ENCODE assay signal across 10 mouse cellular contexts in genomic region chr1:90969347-90969784, GRCm38 (mm10). TPM values are rescaled to one million over a fixed set of nuclear protein-coding genes. Genes with fewer than 3 reads are reported as not detected.
A peak's percentile ranks its signal among the peaks of the same experiment; 100 is the strongest.
DNase-seq lines count a peak whose midpoint lies in the region; ATAC-seq and TF ChIP-seq lines count a peak whose summit lies in the region.
"Had no signal": no experiment of that assay in that cellular context is flagged by ENCODE, and none has a peak within 500 bp of the region (broad histone marks: within the 10 kb centered on the region; RNA-seq: fewer than 3 reads in every experiment).

Gene Rab17, minus strand, starts transcription at chr1:90969661.

- no peak for ATAC-seq in heart, embryonic 12.5 days (ENCODE audit: insufficient number of reproducible peaks, low FRiP score)
- no peak for ATAC-seq in hindbrain, postnatal 0 days
- ATAC-seq: forebrain, embryonic 14.5 days had no signal

- DNase-seq in heart, postnatal 10 days = no peak
- no peak for DNase-seq in gonadal fat pad, adult 2 months (ENCODE audit: low read depth)
- no peak for DNase-seq in limb, embryonic 10.5 days (ENCODE audit: low spot score)
- DNase-seq in lung, postnatal 14 days = peak; percentile 74
- DNase-seq in frontal cortex, postnatal 36 days (ENCODE audit: low spot score in 2 of 2) = no peak
- no peak for DNase-seq in hindbrain, postnatal 0 days (ENCODE audit: low spot score)
- no peak for DNase-seq in ovary, postnatal 14 days (ENCODE audit: low spot score)

- peak within 1 kb of the TSS; percentile 38 for H3K9ac ChIP-seq in heart, embryonic 12.5 days
- H3K9ac ChIP-seq in hindbrain, postnatal 0 days (replicated peaks; ENCODE audit: low read length) = no peak within 1 kb of the TSS

- H3K4me3 ChIP-seq in heart, embryonic 12.5 days = no peak within 1 kb of the TSS
- H3K4me3 ChIP-seq in limb, embryonic 10.5 days = no peak within 1 kb of the TSS
- H3K4me3 ChIP-seq in hindbrain, postnatal 0 days (ENCODE audit: low read length) = no peak within 1 kb of the TSS

- H3K4me2 ChIP-seq in heart, embryonic 12.5 days = peak within 1 kb of the TSS; percentile 17; the same call in 1 of the 2 replicates
- H3K4me2 ChIP-seq in hindbrain, postnatal 0 days (ENCODE audit: low read depth, low read length) = no peak within 1 kb of the TSS

- intact Hi-C loops in heart, postnatal 10 days (cut with DNase I) = no loop called here

- H3K9me3 ChIP-seq in heart, embryonic 12.5 days (replicated peaks) = no peaks in the 10 kb centered on the region
- H3K9me3 ChIP-seq in limb, embryonic 10.5 days (replicated peaks) = no peaks in the 10 kb centered on the region
- no peaks in the 10 kb centered on the region for H3K9me3 ChIP-seq in hindbrain, postnatal 0 days (ENCODE audit: low read length)

- H3K4me1 ChIP-seq in heart, embryonic 12.5 days (replicated peaks) = peaks cover 50% of the 10 kb centered on the region
- H3K4me1 ChIP-seq in limb, embryonic 10.5 days = peaks cover 24% of the 10 kb centered on the region
- peaks cover 8% of the 10 kb centered on the region for H3K4me1 ChIP-seq in hindbrain, postnatal 0 days (ENCODE audit: insufficient read depth, low read length)

- H3K36me3 ChIP-seq in heart, embryonic 12.5 days = no peaks in the 10 kb centered on the region
- no peaks in the 10 kb centered on the region for H3K36me3 ChIP-seq in limb, embryonic 10.5 days
- no peaks in the 10 kb centered on the region for H3K36me3 ChIP-seq in hindbrain, postnatal 0 days (ENCODE audit: insufficient read depth, low read length)

- H3K27me3 ChIP-seq in heart, embryonic 12.5 days (replicated peaks) = no peaks in the 10 kb centered on the region
- peaks cover 31% of the 10 kb centered on the region for H3K27me3 ChIP-seq in limb, embryonic 10.5 days (ENCODE audit: low read depth, poor library complexity, severe bottlenecking)
- H3K27me3 ChIP-seq in hindbrain, postnatal 0 days (ENCODE audit: insufficient read depth, low read length) = no peaks in the 10 kb centered on the region

- TF ChIP-seq CTCF in hindbrain, postnatal 0 days (IDR thresholded peaks at IDR 0.05; ENCODE audit: low read depth) = no peak

- WGBS in heart, embryonic 12.5 days = 43% methylated on average over 9 of the region's 9 CpGs
- 25% methylated on average over 9 of the region's 9 CpGs for WGBS in limb, embryonic 10.5 days
- 48% methylated on average over 9 of the region's 9 CpGs for WGBS in hindbrain, postnatal 0 days

- H3K27ac ChIP-seq in heart, embryonic 12.5 days (ENCODE audit: poor library complexity, severe bottlenecking) = no peak within 1 kb of the TSS
- peak within 1 kb of the TSS; percentile 67; the same call in 1 of the 2 replicates for H3K27ac ChIP-seq in limb, embryonic 10.5 days
- H3K27ac ChIP-seq in hindbrain, postnatal 0 days = no peak within 1 kb of the TSS
- H3K27ac ChIP-seq: macrophage had no signal

RNA-seq across cellular contexts. Expression of gene Rab17, which starts in this region (rescaled TPM):
- polyA plus RNA-seq in heart, embryonic 12.5 days (2016; fragmentation: Nextera tagmentation; extraction: Ambion mirVana) = 0.64 and 1.3 TPM in 2 replicates
- total RNA-seq in heart, postnatal 10 days (2021) = 1 to 10 TPM; 3.8 to 5.0 TPM
- polyA plus RNA-seq in gonadal fat pad, adult 2 months (2012; rRNA removed) = 6.7 and 15.1 TPM in 2 replicates
- polyA plus RNA-seq in limb, embryonic 10.5 days (2016; fragmentation: Nextera tagmentation; extraction: Ambion mirVana) = 0.34 and 0.69 TPM in 2 replicates
- not detected in 2 replicates for total RNA-seq in hindbrain, postnatal 0 days (2014; rRNA removed)
- polyA plus RNA-seq in hindbrain, postnatal 0 days (2015; fragmentation: Nextera tagmentation; extraction: Ambion mirVana) = 0.19 TPM in 1 of 2 replicates, not detected in the other
- polyA plus RNA-seq: macrophage had no signal
